Mouse (Mus musculus): Measurements from ENCODE around the gene Spp1. TPM values are rescaled to one million over a fixed set of nuclear protein-coding genes. Genes with fewer than 3 reads are reported as not detected.
A peak's percentile ranks its signal among the peaks of the same experiment; 100 is the strongest.
"Not testable (repeated sequence)": the region's sequence is repeated elsewhere in the genome, so short reads cannot be mapped to it uniquely, and the experiment has no call there.

Gene Spp1
- polyA plus RNA-seq, 1 experiment from 2014 or later: 179 TPM

DNA sequence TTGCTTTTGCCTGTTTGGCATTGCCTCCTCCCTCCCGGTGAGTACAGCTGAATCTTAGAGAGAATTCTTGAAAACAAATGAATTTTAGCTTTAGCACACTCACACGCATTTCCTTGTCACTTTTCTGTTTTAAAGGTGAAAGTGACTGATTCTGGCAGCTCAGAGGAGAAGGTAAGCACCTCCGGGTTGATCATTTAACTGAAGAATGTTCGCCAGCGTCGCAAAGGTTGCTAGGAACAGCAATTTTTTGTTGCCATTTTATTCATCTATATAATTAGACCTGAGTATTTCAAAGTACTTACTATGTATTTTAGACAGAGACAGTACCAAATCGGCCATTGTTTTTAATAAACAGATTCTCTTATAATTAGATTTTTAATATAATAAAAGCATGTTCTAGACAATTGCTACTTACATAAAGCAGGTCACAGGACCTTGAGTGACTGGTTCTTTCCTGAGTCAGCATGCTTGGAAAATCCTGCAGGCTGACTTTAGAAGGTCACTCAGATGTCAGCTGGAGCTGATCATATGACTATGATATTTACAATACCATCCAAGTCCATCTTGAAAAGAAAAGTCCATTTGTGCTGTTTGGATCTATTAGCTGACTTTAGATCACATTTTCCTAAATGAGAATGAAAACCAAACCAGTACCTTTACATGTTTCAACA is 1.6 kb downstream of the Spp1 start:
- no peak overlapping the region for H3K9ac ChIP-seq
- H3K4me2 ChIP-seq: no peak overlapping the region
- no peak overlapping the region for H3K4me3 ChIP-seq (replicated peaks)
- no peaks in the 10 kb centered on the region for H3K9me3 ChIP-seq
- H3K4me1 ChIP-seq: no peaks in the 10 kb centered on the region
- 65% methylated on average over 7 of the region's 7 CpGs for WGBS
- ATAC-seq (ENCODE audit: insufficient read depth, low FRiP score, low read depth): no peak
- no peak overlapping the region for H3K27ac ChIP-seq
- H3K27me3 ChIP-seq (replicated peaks): no peaks in the 10 kb centered on the region
- no peaks in the 10 kb centered on the region for H3K36me3 ChIP-seq

DNA sequence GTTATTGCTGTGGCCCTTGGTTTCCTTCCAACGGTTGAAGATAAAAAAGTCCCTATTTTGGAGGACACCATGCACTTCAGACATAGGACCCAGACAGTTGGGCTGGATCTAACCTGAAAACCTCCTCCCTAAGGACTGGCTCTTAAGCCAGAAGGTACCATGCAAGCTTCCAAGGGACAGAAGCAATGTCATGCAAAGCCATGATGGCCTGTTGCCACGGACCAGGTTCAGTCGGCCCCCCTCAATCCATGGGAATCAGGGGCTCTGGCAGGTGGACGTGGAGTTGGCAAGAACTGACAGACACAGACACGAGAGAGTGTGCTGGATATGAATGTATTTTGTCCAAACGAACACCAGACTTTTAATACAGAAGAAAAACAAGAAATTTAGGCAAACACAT is 7.5 kb downstream of the Spp1 start:
- H3K4me1 ChIP-seq: no peaks in the 10 kb centered on the region
- no peak for ATAC-seq (ENCODE audit: insufficient read depth, low FRiP score, low read depth)
- no peak overlapping the region for H3K9ac ChIP-seq
- 69% methylated on average over 6 of the region's 6 CpGs for WGBS
- no peak overlapping the region for H3K4me2 ChIP-seq
- no peak overlapping the region for H3K27ac ChIP-seq
- H3K9me3 ChIP-seq: no peaks in the 10 kb centered on the region
- no peak overlapping the region for H3K4me3 ChIP-seq (replicated peaks)
- no peaks in the 10 kb centered on the region for H3K36me3 ChIP-seq
- H3K27me3 ChIP-seq (replicated peaks): no peaks in the 10 kb centered on the region

DNA sequence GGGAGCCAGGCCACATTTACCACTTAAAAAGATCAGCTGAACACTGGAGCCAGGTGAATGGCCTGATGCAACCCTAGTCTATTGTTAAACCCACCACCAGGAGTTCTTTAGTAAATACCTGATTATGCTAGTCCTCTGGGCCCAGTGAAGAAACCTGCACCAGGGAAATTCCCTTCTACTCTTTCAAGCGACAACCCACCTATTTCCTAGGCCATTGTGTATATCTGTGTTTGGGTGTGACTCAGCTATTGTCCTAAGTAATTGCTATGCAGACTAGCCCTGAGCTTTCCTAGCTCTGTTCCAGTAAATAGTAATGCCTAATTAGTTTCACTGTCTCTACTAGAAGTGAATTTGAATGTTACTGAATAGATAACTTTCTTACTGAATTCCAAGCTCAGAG is 7.9 kb downstream of the Spp1 start:
- Histone ChIP-seq H3K27ac (no peak overlapping the region), H3K4me2 (no peak overlapping the region), H3K27me3 (replicated peaks) (no peaks in the 10 kb centered on the region), H3K9ac (no peak overlapping the region), H3K9me3 (no peaks in the 10 kb centered on the region), H3K4me1 (0 out of 2 replicates have a peak, but pooled peaks cover 1% of the 10 kb centered on the region), H3K36me3 (no peaks in the 10 kb centered on the region), H3K4me3 (replicated peaks) (no peak overlapping the region)
- no peak for ATAC-seq (ENCODE audit: insufficient read depth, low FRiP score, low read depth)
- WGBS: 84% methylated on average over 1 of the region's 1 CpGs

DNA sequence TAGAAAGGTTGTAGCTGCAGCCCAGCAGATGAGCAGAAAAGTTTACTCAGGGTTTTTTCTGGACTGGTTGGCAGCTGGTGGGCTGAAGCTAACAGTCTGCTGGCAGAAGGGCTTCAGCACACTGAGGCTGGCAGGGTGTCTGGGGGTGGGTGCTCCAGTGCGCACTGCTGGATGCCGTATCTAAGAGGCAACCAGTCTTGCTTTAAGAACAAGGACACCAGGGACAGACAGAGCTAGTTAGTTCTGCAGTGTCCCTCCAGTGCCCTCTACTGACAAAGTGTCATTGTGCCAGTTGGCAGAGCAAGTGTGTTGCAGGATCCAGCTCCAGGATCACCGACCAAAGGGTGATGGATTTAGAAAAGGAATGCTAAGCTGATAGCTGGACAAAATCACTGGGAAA is 11.2 kb downstream of the Spp1 start:
- 0 out of 2 replicates have a peak, but pooled peaks cover 2% of the 10 kb centered on the region for H3K4me1 ChIP-seq

DNA sequence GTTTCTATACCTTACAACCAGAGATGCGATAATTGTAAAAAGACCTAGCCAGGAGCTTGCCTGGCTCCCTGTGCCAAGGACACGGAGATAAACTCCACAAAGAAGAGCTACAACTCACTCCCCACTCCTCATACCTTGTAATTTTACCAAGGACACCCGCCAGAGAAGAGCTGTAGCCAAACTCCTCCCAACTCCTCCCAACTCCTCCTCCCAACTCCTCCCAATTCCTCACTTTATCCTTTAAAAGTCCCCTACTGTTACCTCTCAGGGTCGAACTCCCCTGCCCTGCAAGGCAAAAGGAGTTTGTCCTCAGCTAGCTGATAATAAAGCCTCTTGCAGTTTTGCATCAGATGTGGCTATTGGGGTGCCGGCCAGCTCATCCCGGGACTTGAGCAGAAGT is 13.4 kb downstream of the Spp1 start:
- not testable (repeated sequence) for H3K4me3 ChIP-seq (replicated peaks); ATAC-seq (ENCODE audit: insufficient read depth, low FRiP score, low read depth); H3K4me2 ChIP-seq; H3K4me1 ChIP-seq; H3K27me3 ChIP-seq (replicated peaks); H3K9ac ChIP-seq; H3K36me3 ChIP-seq; H3K27ac ChIP-seq; H3K9me3 ChIP-seq
- WGBS: 19% methylated on average over 6 of the region's 6 CpGs

More for the DNA sequence above, 11.2 kb downstream of the Spp1 start:
- H3K9ac ChIP-seq: no peak overlapping the region
- H3K27me3 ChIP-seq (replicated peaks): no peaks in the 10 kb centered on the region
- no peaks in the 10 kb centered on the region for H3K36me3 ChIP-seq
- H3K4me2 ChIP-seq: no peak overlapping the region
- peak; percentile 27; the same call in 1 of the 2 replicates for ATAC-seq (ENCODE audit: insufficient read depth, low FRiP score, low read depth)
- H3K27ac ChIP-seq: no peak overlapping the region
- H3K4me3 ChIP-seq (replicated peaks): no peak overlapping the region
- H3K9me3 ChIP-seq: no peaks in the 10 kb centered on the region
- 11% methylated on average over 3 of the region's 3 CpGs for WGBS

DNA sequence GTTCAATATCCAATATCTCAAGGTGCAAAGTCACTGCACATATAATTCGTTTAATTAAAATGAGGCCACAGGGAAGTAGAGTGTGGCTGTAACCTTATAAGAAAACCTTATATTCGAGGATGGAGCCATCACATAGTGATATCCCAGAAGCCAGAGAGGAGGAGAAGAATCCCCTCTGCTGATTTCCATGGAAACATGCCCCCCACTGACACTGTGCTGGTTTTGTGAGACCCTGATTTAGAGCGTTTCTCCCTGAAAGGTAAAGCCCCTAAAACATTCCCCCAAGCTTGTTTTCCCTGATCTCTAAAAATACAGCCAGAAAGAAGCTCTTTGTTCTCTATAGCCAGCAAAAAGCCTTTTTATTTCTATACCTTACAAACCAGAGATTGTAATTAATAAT is 14.6 kb downstream of the Spp1 start:
- no peak for ATAC-seq (ENCODE audit: insufficient read depth, low FRiP score, low read depth)
- Histone ChIP-seq H3K9me3 (no peaks in the 10 kb centered on the region), H3K4me2 (no peak overlapping the region), H3K27me3 (replicated peaks) (no peaks in the 10 kb centered on the region), H3K36me3 (no peaks in the 10 kb centered on the region), H3K27ac (no peak overlapping the region), H3K4me1 (0 out of 2 replicates have a peak, but pooled peaks cover 2% of the 10 kb centered on the region), H3K4me3 (replicated peaks) (no peak overlapping the region), H3K9ac (no peak overlapping the region)
- 46% methylated on average over 3 of the region's 3 CpGs for WGBS

DNA sequence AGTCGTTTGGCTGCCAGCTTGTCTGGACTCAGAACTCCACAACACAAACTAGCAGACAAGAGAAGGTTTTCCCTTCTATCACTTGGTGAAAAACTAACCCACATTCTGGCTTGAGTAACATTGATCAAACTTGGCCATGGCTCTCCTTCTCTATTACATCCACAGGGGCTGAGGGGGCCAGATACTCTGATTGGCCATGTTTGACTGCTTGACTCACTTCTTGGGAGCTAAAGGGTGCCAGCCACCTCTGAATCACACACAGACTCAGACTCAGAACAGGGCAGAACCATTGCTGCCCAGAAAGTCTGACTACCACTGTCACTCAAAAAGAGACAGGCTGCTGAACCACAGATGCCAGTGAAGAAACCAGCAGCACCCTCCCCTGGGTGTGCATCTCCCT is 18.2 kb downstream of the Spp1 start:
- Histone ChIP-seq H3K9me3 (no peaks in the 10 kb centered on the region), H3K4me3 (replicated peaks) (no peak overlapping the region), H3K4me2 (no peak overlapping the region), H3K9ac (no peak overlapping the region), H3K36me3 (no peaks in the 10 kb centered on the region), H3K27ac (no peak overlapping the region), H3K27me3 (replicated peaks) (no peaks in the 10 kb centered on the region), H3K4me1 (no peaks in the 10 kb centered on the region)
- 57% methylated on average over 1 of the region's 1 CpGs for WGBS
- ATAC-seq (ENCODE audit: insufficient read depth, low FRiP score, low read depth): no peak

DNA sequence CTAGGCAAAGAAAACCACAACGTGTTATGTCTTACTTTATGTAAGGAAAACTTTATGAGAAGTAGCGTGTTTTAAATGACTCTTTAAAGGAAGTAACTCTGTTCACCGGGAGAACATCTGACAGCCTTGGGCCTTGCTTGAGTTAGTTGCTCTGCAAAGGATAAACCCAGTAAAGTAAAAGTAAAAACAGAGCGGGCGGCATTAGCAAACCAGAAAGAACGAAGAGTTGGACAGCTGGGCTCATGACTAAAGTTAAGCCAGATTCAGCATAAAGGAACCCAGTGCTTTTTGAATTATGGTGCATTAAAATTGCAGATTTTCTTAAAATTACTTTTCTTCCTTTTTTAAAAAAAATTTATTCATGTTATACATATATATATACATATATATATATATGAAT is 19.6 kb downstream of the Spp1 start:
- peaks cover 3% of the 10 kb centered on the region; the same call in 1 of the 2 replicates for H3K4me1 ChIP-seq
- H3K4me3 ChIP-seq (replicated peaks): no peak overlapping the region
- WGBS: 81% methylated on average over 6 of the region's 6 CpGs
- no peak for ATAC-seq (ENCODE audit: insufficient read depth, low FRiP score, low read depth)
- no peaks in the 10 kb centered on the region for H3K36me3 ChIP-seq
- H3K9ac ChIP-seq: no peak overlapping the region
- no peaks in the 10 kb centered on the region for H3K9me3 ChIP-seq
- H3K27me3 ChIP-seq (replicated peaks): no peaks in the 10 kb centered on the region
- no peak overlapping the region for H3K4me2 ChIP-seq
- H3K27ac ChIP-seq: no peak overlapping the region

DNA sequence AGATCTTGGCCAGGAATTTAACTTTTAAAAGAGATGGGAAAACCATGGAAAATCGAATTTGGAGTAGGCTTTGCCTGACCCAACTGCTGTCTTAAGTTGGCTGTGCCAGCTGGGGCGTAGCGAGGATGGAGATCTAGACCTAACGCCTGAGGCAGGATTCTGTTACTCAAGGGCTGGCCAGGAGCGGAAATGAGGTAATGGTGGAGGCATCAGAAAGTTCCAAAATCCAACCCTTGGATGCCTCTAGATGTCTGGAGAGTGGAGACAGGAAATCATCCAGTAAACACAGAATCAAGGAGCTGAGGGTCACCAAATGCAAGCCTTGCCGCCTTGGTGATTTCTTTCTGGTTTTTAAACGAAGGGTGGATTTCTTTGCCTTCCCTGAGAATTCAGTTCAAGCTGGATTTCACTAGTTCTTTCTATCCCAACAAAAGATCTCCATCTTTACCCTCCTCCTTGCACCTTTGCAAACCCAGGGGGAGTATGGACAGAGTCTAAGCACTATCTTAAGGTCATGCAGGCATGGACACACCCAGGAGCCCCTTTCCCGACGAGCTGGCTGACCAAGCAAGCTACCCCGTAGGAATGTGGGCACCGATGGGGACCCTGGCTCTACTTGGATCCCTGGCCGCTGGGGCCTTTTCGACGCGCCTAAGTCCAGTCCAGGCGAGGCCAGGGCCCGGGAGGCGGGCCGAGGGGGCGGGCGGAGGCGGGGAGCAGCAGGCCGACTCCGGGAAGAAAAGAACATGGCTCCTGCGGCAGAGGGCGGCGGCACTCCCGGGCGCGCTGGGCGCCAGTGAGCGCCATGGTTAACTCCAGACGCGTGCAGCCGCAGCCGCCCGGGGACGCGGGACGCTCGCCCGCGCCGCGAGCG is 24.2 kb downstream of the Spp1 start, which contains the start of gene Pkd2:
Gene Pkd2 (plus strand): TSS at position 619 of the 874 bp plus-strand sequence.
- Histone ChIP-seq H3K4me3 (replicated peaks) (peak within 1 kb of the TSS; percentile 90), H3K4me1 (peaks cover 3% of the 10 kb centered on the region; the same call in 1 of the 2 replicates), H3K9me3 (no peaks in the 10 kb centered on the region), H3K4me2 (peak within 1 kb of the TSS; percentile 76), H3K27me3 (replicated peaks) (no peaks in the 10 kb centered on the region), H3K27ac (peak within 1 kb of the TSS; percentile 95), H3K9ac (peak within 1 kb of the TSS; percentile 91), H3K36me3 (0 out of 2 replicates have a peak, but pooled peaks cover under 1% of the 10 kb centered on the region)
- peak; percentile 94 for ATAC-seq (ENCODE audit: insufficient read depth, low FRiP score, low read depth)
- WGBS: 17% methylated on average over 25 of the region's 46 CpGs

DNA sequence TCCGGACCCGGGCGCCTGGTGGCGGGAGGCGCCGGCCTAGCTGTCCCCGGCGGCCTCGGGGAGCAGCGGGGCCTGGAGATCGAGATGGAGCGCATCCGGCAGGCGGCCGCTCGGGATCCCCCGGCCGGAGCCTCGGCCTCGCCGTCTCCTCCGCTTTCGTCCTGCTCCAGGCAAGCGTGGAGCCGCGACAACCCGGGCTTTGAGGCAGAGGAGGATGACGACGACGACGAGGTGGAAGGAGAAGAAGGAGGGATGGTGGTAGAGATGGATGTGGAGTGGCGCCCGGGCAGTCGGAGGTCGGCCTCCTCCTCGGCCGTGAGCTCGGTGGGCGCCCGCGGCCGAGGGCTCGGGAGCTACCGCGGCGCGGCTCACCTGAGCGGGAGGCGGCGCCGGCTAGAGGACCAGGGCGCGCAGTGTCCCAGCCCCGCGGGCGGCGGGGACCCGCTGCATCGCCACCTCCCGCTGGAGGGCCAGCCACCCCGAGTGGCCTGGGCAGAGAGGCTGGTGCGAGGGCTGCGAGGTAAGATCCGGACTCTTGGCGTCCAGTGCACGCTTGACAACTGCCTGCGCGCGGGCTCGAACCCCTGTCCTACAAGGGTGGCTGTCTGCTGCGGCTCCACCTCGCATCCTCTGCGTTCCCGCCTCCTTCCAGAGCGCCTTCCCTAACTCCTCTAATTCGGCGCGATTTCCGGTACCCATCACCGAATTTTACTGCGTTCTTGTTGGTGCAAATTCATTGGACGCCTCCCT is 25.0 kb downstream of the Spp1 start:
- Histone ChIP-seq H3K36me3 (0 out of 2 replicates have a peak, but pooled peaks cover 4% of the 10 kb centered on the region), H3K27ac (peak overlapping the region; percentile 95), H3K4me1 (peaks cover 3% of the 10 kb centered on the region; the same call in 1 of the 2 replicates), H3K4me2 (peak overlapping the region; percentile 76), H3K27me3 (replicated peaks) (no peaks in the 10 kb centered on the region), H3K9ac (peak overlapping the region; percentile 91), H3K9me3 (no peaks in the 10 kb centered on the region), H3K4me3 (replicated peaks) (peak overlapping the region; percentile 90)
- under 1% methylated on average over 62 of the region's 82 CpGs for WGBS
- ATAC-seq (ENCODE audit: insufficient read depth, low FRiP score, low read depth): peak; percentile 48; the same call in 1 of the 2 replicates

DNA sequence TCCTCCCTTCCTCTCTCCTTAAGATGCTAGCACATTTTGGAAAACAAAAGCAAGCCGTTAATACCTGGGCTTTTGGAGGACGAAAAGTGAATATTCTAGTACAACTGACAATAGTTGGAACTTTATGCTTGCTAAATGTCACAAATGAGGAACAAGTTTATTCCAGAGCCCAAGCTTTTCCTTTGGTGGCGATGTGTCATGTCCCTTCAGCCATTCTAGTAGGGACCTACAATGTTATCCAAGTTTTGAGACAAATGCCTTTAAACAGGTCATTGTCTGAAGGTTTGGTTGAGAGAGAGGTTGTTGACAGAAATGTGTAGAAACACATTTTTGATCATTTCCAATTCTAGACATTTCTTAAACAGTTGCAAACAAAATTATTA is 25.5 kb downstream of the Spp1 start:
- no peak overlapping the region for H3K9ac ChIP-seq
- H3K9me3 ChIP-seq: no peaks in the 10 kb centered on the region
- ATAC-seq (ENCODE audit: insufficient read depth, low FRiP score, low read depth): no peak
- H3K27ac ChIP-seq: peak overlapping the region; percentile 95
- 23% methylated on average over 3 of the region's 3 CpGs for WGBS
- H3K36me3 ChIP-seq: 0 out of 2 replicates have a peak, but pooled peaks cover 4% of the 10 kb centered on the region
- peaks cover 3% of the 10 kb centered on the region; the same call in 1 of the 2 replicates for H3K4me1 ChIP-seq
- no peaks in the 10 kb centered on the region for H3K27me3 ChIP-seq (replicated peaks)
- H3K4me3 ChIP-seq (replicated peaks): peak overlapping the region; percentile 90
- peak overlapping the region; percentile 76 for H3K4me2 ChIP-seq
